Mouse (Mus musculus): ENCODE measurements at regions not wholly inside any gene's neighbourhood (a gene's known extent, or its start where the extent isn't known, plus 50 kb on each side); places are given as distances from the start of the nearest gene placed in this dataset.

- Histone ChIP-seq H3K4me3 (replicated peaks in 1 of 3; ENCODE audit: low read depth in 2 of 3, low read length in 2 of 3, poor library complexity in 1 of 3) (no peak overlapping the region), H3K9me3 (replicated peaks; ENCODE audit: low read length) (peaks cover 4% of the 10 kb centered on the region), H3K79me2 (replicated peaks; ENCODE audit: control insufficient read depth, extremely low read depth, insufficient read depth, poor library complexity, severe bottlenecking) (no peaks in the 10 kb centered on the region), H3K36me3 (replicated peaks in 1 of 2; ENCODE audit: control insufficient read depth in 1 of 2, insufficient read depth in 1 of 2, low read length in 1 of 2) (no peaks in the 10 kb centered on the region), H3K27ac (ENCODE audit: insufficient read depth, low read depth) (no peak overlapping the region), H3K27me3 (replicated peaks) (no peaks in the 10 kb centered on the region), H3K4me2 (ENCODE audit: insufficient read depth, low read depth, poor library complexity, severe bottlenecking) (no peak overlapping the region), H3K4me1 (ENCODE audit: control insufficient read depth in 1 of 2, insufficient read depth in 2 of 2) (no peaks in the 10 kb centered on the region), H3K9ac (ENCODE audit: insufficient read depth, low read depth) (no peak overlapping the region)
- TF ChIP-seq USF1 (IDR thresholded peaks at IDR 0.05; ENCODE audit: low read depth, low read length) (no peak), TCF12 (IDR thresholded peaks at IDR 0.05; ENCODE audit: low read depth, low read length) (no peak), HCFC1 (IDR thresholded peaks at IDR 0.05; ENCODE audit: low read depth, low read length) (no peak), ZKSCAN1 (IDR thresholded peaks at IDR 0.05; ENCODE audit: borderline replicate concordance, low read depth, low read length) (no peak), BHLHE40 (IDR thresholded peaks at IDR 0.05; ENCODE audit: low read depth, low read length) (no peak), MAFK (IDR thresholded peaks at IDR 0.05; ENCODE audit: insufficient replicate concordance, low read length) (no peak)
- dilution Hi-C loops (cut with MboI; ENCODE audit: extremely low pct_ligation_motif_present, extremely low pct_unique_long_range_greater_than_20kb, low sequenced_read_pairs) (no loop called here), in situ Hi-C loops (cut with MboI; ENCODE audit: low pct_ligation_motif_present, low pct_unique_long_range_greater_than_20kb, low sequenced_read_pairs) (loop anchor here (25.0 kb wide), 1 partner anchor 246 kb away; the partner anchor contains the start of gene Slc38a2)
- DNase-seq (ENCODE audit: extremely low read depth) = no peak
Measured at GRCm38 (mm10) chr15:96933451-96933850, 122.3 kb downstream of the Slc38a4 start.

DNA sequence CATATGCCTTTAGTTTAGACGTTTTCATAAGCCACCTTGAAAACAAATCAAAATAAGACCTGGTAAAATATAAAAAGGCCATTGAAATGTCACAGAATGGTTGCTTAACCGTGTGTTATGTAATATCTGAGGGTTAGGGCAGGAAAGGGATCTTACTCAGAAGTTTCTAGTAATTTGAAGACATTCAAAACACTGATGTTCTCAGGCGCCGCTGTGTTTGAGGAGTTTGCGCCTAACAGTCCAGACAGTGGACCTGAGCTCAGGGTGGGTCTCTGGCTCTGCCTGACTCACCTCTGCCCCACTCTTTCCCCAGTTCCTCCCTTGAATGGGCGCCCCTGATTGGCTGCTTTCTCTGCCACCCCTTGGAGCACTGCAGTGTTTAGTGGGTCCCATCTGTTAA is 125.2 kb downstream of the Slc38a4 start:
- H3K4me3 ChIP-seq (replicated peaks in 1 of 3; ENCODE audit: low read depth in 2 of 3, low read length in 2 of 3, poor library complexity in 1 of 3) = no peak overlapping the region
- no peaks in the 10 kb centered on the region for H3K4me1 ChIP-seq (ENCODE audit: control insufficient read depth in 1 of 2, insufficient read depth in 2 of 2)
- no peak for DNase-seq (ENCODE audit: extremely low read depth)
- no peaks in the 10 kb centered on the region for H3K36me3 ChIP-seq (replicated peaks in 1 of 2; ENCODE audit: control insufficient read depth in 1 of 2, insufficient read depth in 1 of 2, low read length in 1 of 2)
- TF ChIP-seq POLR2AphosphoS2 (IDR thresholded peaks at IDR 0.05; ENCODE audit: low read depth, low read length) (no peak), MAZ (IDR thresholded peaks at IDR 0.05; ENCODE audit: low read depth, low read length) (no peak), MAFK (IDR thresholded peaks at IDR 0.05; ENCODE audit: insufficient replicate concordance, low read length) (no peak), ZC3H11A (IDR thresholded peaks at IDR 0.05; ENCODE audit: low read depth, low read length) (no peak), MXI1 (IDR thresholded peaks at IDR 0.05; ENCODE audit: low read depth, low read length) (no peak), MAX (IDR thresholded peaks at IDR 0.05; ENCODE audit: low read length) (no peak), IRF4 (IDR thresholded peaks at IDR 0.05; ENCODE audit: low read depth, low read length) (no peak), E2F4 (IDR thresholded peaks at IDR 0.05; ENCODE audit: insufficient replicate concordance, low read depth, low read length) (no peak)
- in situ Hi-C loops (cut with MboI; ENCODE audit: low pct_ligation_motif_present, low pct_unique_long_range_greater_than_20kb, low sequenced_read_pairs) (loop anchor here (25.0 kb wide), 1 partner anchor 243 kb away; the partner anchor contains the start of gene Slc38a2), dilution Hi-C loops (cut with MboI; ENCODE audit: extremely low pct_ligation_motif_present, extremely low pct_unique_long_range_greater_than_20kb, low sequenced_read_pairs) (no loop called here)
- no peak overlapping the region for H3K9ac ChIP-seq (ENCODE audit: insufficient read depth, low read depth)
- no peak overlapping the region for H3K4me2 ChIP-seq (ENCODE audit: insufficient read depth, low read depth, poor library complexity, severe bottlenecking)
- no peak overlapping the region for H3K27ac ChIP-seq (ENCODE audit: insufficient read depth, low read depth)
- no peaks in the 10 kb centered on the region for H3K79me2 ChIP-seq (replicated peaks; ENCODE audit: control insufficient read depth, extremely low read depth, insufficient read depth, poor library complexity, severe bottlenecking)
- no peaks in the 10 kb centered on the region for H3K27me3 ChIP-seq (replicated peaks)
- H3K9me3 ChIP-seq (replicated peaks; ENCODE audit: low read length) = peaks cover 2% of the 10 kb centered on the region

GRCm38 (mm10) chr15:96929788-96930187 is 126.0 kb downstream of the Slc38a4 start:
- H3K4me3 ChIP-seq (replicated peaks in 1 of 3; ENCODE audit: low read depth in 2 of 3, low read length in 2 of 3, poor library complexity in 1 of 3) = no peak overlapping the region
- no peaks in the 10 kb centered on the region for H3K9me3 ChIP-seq (replicated peaks; ENCODE audit: low read length)
- H3K36me3 ChIP-seq (replicated peaks in 1 of 2; ENCODE audit: control insufficient read depth in 1 of 2, insufficient read depth in 1 of 2, low read length in 1 of 2) = no peaks in the 10 kb centered on the region
- no peaks in the 10 kb centered on the region for H3K79me2 ChIP-seq (replicated peaks; ENCODE audit: control insufficient read depth, extremely low read depth, insufficient read depth, poor library complexity, severe bottlenecking)
- H3K4me1 ChIP-seq (ENCODE audit: control insufficient read depth in 1 of 2, insufficient read depth in 2 of 2) = no peaks in the 10 kb centered on the region
- H3K9ac ChIP-seq (ENCODE audit: insufficient read depth, low read depth) = no peak overlapping the region
- no peak overlapping the region for H3K27ac ChIP-seq (ENCODE audit: insufficient read depth, low read depth)
- dilution Hi-C loops (cut with MboI; ENCODE audit: extremely low pct_ligation_motif_present, extremely low pct_unique_long_range_greater_than_20kb, low sequenced_read_pairs) = no loop called here
- DNase-seq (ENCODE audit: extremely low read depth) = no peak
- H3K27me3 ChIP-seq (replicated peaks) = no peaks in the 10 kb centered on the region
- in situ Hi-C loops (cut with MboI; ENCODE audit: low pct_ligation_motif_present, low pct_unique_long_range_greater_than_20kb, low sequenced_read_pairs) = loop anchor here (25.0 kb wide), 1 partner anchor 242 kb away; the partner anchor contains the start of gene Slc38a2
- no peak for TF ChIP-seq MEF2A (IDR thresholded peaks at IDR 0.05; ENCODE audit: borderline replicate concordance, low read depth, low read length)
- TF ChIP-seq HCFC1 (IDR thresholded peaks at IDR 0.05; ENCODE audit: low read depth, low read length) = no peak
- no peak for TF ChIP-seq MAFK (IDR thresholded peaks at IDR 0.05; ENCODE audit: insufficient replicate concordance, low read length)
- H3K4me2 ChIP-seq (ENCODE audit: insufficient read depth, low read depth, poor library complexity, severe bottlenecking) = no peak overlapping the region
